Mouse (Mus musculus) macrophage (primary cell): Measurements from ENCODE around the gene Fdx1l. TPM values are rescaled to one million over a fixed set of nuclear protein-coding genes. Genes with fewer than 3 reads are reported as not detected.

Source experiments
- H3K27ac ChIP-seq: fragments of 350-480 bp; formaldehyde crosslinking; 2 replicates; pipeline ENCODE4 v1.9.0; 2021
- H3K36me3 ChIP-seq: fragments of 350-480 bp; formaldehyde crosslinking; 2 replicates; pipeline ENCODE4 v1.9.0; 2021; ENCODE audit errors: inconsistent target
- H3K4me3 ChIP-seq: fragments of 350-480 bp; formaldehyde crosslinking; 2 replicates; pipeline ENCODE4 v1.9.0; 2021; ENCODE audit errors: inconsistent target
- H3K79me2 ChIP-seq: fragments of 350-480 bp; formaldehyde crosslinking; 2 replicates; pipeline ENCODE4 v1.9.0; 2021; ENCODE audit errors: inconsistent target
- WGBS: methylation state at CpG from one replicate; pipeline ENCODE4 v1.1.7; 2026; ENCODE audit warnings: inconsistent platforms; ENCODE audit not compliant: missing documents; 5-methylcytosine and 5-hydroxymethylcytosine counted together
- polyA plus RNA-seq: library from polyadenylated mRNA; stranded (reverse); fragments of 250-400 nt; gene quantifications from 3 replicates; pipeline ENCODE4 v1.2.4, GENCODE M21; 2018; ENCODE audit warnings: inconsistent platforms

Fdx1l gene
- polyA plus RNA-seq, 1 experiment from 2014 or later, result 22.6 TPM

DNA sequence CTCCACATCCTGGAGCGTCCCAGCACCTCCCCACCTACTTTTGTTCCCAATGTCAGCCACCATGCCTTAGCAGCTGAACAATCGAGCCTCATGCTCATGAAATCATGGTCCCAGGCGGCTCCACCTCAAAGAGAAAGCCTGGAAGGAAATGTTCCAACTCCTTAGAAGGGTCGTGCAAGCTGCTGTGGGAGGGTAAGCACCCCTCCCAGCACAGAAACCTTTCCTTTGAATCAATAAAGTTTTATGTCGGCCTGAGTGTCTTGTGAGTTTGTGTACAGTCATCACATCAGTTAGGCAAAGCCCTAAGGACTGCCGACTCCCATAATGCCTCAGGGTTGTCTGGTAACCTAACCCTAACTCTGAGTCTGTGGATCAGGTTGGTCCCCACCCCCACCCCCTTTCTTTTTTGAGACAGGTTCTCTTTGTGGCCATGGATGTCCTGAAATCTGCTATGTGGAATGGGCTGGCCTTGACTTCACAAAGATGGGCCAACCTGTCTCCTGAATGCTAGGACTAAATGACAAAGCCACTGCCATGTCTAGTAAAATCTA is 44.8 kb downstream of the Fdx1l start:
- Histone ChIP-seq H3K27ac (no peak overlapping the region), H3K36me3 (peaks cover 47% of the 10 kb centered on the region), H3K79me2 (peaks cover 7% of the 10 kb centered on the region; the same call in 1 of the 2 replicates), H3K4me3 (no peak overlapping the region)
- 88% methylated on average over 6 of the region's 6 CpGs for WGBS

DNA sequence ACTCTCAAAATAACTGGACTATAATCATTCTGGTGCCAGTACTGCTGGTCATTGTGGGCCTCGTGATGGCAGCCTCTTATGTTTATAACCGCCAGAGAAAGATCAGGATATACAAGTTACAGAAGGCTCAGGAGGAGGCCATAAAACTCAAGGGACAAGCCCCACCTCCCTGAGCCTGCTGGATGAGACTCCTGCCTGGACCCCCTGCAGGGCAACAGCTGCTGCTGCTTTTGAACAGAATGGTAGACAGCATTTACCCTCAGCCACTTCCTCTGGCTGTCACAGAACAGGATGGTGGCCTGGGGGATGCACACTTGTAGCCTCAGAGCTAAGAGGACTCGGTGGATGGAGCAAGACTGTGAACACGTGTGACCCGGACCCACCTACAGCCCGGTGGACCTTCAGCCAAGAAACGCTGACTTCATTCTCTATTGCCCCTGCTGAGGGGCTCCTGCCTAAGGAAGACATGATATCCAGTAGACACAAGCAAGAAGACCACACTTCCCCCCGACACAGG is 45.6 kb downstream of the Fdx1l start:
- H3K4me3 ChIP-seq, result no peak overlapping the region
- peaks cover 12% of the 10 kb centered on the region; the same call in 1 of the 2 replicates for H3K79me2 ChIP-seq
- H3K27ac ChIP-seq, result no peak overlapping the region
- peaks cover 50% of the 10 kb centered on the region for H3K36me3 ChIP-seq
- WGBS, result 89% methylated on average over 8 of the region's 8 CpGs

DNA sequence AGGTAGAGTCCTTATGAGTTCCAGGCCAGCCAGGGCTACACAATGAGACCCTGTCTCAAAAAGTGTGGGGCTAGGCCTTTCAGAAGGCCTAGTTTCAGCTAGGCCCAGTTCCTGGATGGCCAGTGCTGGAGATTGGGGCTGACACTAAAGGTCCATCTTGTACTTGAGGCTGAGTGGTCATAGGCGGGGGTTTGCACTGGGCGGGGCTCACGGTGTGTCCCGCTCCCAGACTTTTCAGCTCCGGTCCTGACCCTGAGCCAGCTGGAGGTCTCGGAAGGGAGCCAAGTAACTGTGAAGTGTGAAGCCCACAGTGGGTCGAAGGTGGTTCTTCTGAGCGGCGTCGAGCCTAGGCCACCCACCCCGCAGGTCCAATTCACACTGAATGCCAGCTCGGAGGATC is 46.6 kb downstream of the Fdx1l start:
- 96% methylated on average over 12 of the region's 12 CpGs for WGBS
- Histone ChIP-seq H3K36me3 (peaks cover 57% of the 10 kb centered on the region), H3K79me2 (peaks cover 21% of the 10 kb centered on the region; the same call in 1 of the 2 replicates), H3K27ac (no peak overlapping the region), H3K4me3 (no peak overlapping the region)

DNA sequence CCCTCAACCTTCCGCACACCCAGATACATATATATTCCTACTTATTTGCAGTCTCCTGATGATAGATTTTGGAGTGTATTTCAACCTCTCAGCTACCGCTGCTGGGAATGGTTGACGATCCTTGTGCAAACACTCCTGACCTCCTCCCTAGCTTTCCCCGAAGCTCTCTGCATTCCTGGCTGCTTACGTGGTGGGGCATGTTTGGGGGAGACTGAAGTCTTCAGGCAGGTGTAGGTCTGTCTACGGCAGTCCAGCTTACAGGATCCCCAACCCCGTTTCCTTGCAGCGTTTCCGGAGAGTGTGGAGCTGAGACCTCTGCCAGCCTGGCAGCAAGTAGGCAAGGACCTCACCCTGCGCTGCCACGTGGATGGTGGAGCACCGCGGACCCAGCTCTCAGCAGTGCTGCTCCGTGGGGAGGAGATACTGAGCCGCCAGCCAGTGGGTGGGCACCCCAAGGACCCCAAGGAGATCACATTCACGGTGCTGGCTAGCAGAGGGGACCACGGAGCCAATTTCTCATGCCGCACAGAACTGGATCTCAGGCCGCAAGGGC is 48.1 kb downstream of the Fdx1l start:
- WGBS, result 89% methylated on average over 19 of the region's 19 CpGs
- Histone ChIP-seq H3K4me3 (no peak overlapping the region), H3K27ac (no peak overlapping the region), H3K36me3 (peaks cover 60% of the 10 kb centered on the region), H3K79me2 (peaks cover 36% of the 10 kb centered on the region; the same call in 1 of the 2 replicates)

DNA sequence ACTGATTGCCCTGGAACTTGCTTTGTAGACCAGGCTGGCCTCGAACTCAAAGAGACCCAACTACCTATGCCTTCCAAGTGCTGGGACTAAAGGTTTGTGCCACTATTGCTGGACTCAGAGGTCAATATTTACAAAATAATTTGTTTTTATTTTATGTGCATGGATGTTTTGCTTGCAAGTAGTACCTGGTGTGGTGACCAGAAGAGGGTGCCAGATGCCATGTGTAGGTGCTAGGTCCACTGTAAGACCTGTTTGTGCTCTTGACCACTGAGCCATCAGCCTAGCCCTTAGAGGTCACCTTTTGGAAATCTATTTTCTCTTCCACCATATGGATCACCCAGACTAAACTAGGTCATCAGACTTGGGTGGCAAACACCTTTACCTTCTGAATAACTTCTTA is 50.7 kb downstream of the Fdx1l start:
- no peak overlapping the region for H3K4me3 ChIP-seq
- H3K79me2 ChIP-seq, result peaks cover 60% of the 10 kb centered on the region; the same call in 1 of the 2 replicates
- peaks cover 62% of the 10 kb centered on the region for H3K36me3 ChIP-seq
- H3K27ac ChIP-seq, result no peak overlapping the region
- 91% methylated on average over 1 of the region's 1 CpGs for WGBS

DNA sequence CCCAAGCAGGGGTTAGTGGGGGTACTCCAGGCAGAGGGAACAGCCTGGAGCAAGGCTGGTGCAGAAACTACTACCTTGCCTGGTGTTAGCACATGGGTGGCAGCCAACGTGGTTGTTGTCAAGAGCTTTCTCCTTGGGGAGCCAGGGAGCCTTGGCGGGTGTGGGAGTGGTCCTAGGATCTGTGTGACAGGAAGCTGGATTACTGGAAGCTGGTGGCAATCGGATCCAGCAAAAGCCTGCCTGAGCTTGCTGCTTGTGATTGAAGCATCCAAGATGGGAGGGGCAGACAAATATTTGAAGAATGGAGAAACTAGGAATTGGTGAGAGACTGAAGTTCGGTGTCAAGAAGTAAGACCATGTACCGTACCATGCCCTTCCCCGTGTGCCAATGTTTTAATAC is 51.1 kb downstream of the Fdx1l start:
- Histone ChIP-seq H3K27ac (no peak overlapping the region), H3K36me3 (peaks cover 57% of the 10 kb centered on the region), H3K79me2 (peaks cover 64% of the 10 kb centered on the region), H3K4me3 (no peak overlapping the region)
- 93% methylated on average over 6 of the region's 6 CpGs for WGBS

DNA sequence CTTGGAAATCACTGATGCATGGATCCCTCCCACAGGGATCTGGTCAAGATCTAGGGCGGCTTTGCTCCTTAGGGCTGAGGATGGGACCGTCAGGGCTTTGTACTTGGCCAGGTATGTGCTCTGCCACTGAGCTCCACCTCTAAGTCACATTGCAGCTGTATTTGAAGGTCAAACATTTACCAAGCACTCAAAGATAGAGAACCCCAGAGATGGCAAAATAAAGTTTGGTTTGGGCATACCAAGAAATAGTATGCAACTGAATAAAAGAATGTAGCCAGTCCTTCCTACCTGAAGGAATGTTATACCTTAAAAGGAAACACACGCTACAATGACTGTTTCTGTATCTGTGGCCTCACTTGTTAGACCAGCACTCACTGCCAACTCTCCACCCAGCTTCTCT is 52.1 kb downstream of the Fdx1l start:
- no peak overlapping the region for H3K27ac ChIP-seq
- H3K79me2 ChIP-seq, result peaks cover 74% of the 10 kb centered on the region
- H3K4me3 ChIP-seq, result no peak overlapping the region
- 100% methylated on average over 3 of the region's 3 CpGs for WGBS
- peaks cover 48% of the 10 kb centered on the region for H3K36me3 ChIP-seq

GRCm38 (mm10) chr9:21018600-21018999 is 54.8 kb downstream of the Fdx1l start:
- Histone ChIP-seq H3K4me3 (no peak overlapping the region), H3K36me3 (peaks cover 21% of the 10 kb centered on the region; the same call in 1 of the 2 replicates), H3K27ac (no peak overlapping the region), H3K79me2 (peaks cover 71% of the 10 kb centered on the region)
- whole genome bisulfite sequencing, result 91% methylated on average over 2 of the region's 2 CpGs

Other genes starting within 250 kb of the Fdx1l start
- 9.0 to 17.6 TPM (median 12.0 TPM) in 3 replicates for gene A230050P20Rik, start 205.0 kb downstream of the Fdx1l start, polyA plus RNA-seq
- 0.46 to 2.3 TPM (median 1.8 TPM) in 3 replicates for gene Angptl6, start 193.9 kb downstream of the Fdx1l start, polyA plus RNA-seq
- 9.3 to 35.0 TPM (median 13.9 TPM) in 3 replicates for gene Ppan, start 185.4 kb downstream of the Fdx1l start, polyA plus RNA-seq
- 76.8 to 138 TPM (median 100 TPM) in 3 replicates for gene Eif3g, start 175.0 kb downstream of the Fdx1l start, polyA plus RNA-seq
- gene Dnmt1, start 113.7 kb downstream of the Fdx1l start, polyA plus RNA-seq, result 37.5 to 90.6 TPM (median 56.1 TPM) in 3 replicates
- gene S1pr2, start 96.8 kb downstream of the Fdx1l start, polyA plus RNA-seq, result 16.4 to 43.0 TPM (median 32.4 TPM) in 3 replicates
- gene Mrpl4, start 70.9 kb downstream of the Fdx1l start, polyA plus RNA-seq, result 27.9 to 56.9 TPM (median 50.5 TPM) in 3 replicates
- gene Icam1, start 57.6 kb downstream of the Fdx1l start, polyA plus RNA-seq, result 35.3 to 116 TPM (median 39.2 TPM) in 3 replicates
- not detected in 3 replicates for gene Icam4, start 44.2 kb downstream of the Fdx1l start, polyA plus RNA-seq
- gene Icam5, start 41.5 kb downstream of the Fdx1l start, polyA plus RNA-seq, result 0.04 to 0.12 TPM (median 0.09 TPM) in 3 replicates
- gene Zglp1, start 6.5 kb downstream of the Fdx1l start, polyA plus RNA-seq, result not detected in 3 replicates
- gene Gm49373, start 518 bp downstream of the Fdx1l start, polyA plus RNA-seq, result 0.22 TPM in 1 of 3 replicates, not detected in the others
- gene Gm38431, start 18.4 kb upstream of the Fdx1l start, polyA plus RNA-seq, result 0.88 to 8.1 TPM (median 2.0 TPM) in 3 replicates
- gene Raver1, start 18.4 kb upstream of the Fdx1l start, polyA plus RNA-seq, result 24.3 to 37.8 TPM (median 28.2 TPM) in 3 replicates
- 22.8 to 47.7 TPM (median 23.6 TPM) in 3 replicates for gene Tyk2, start 57.6 kb upstream of the Fdx1l start, polyA plus RNA-seq
- 166 to 206 TPM (median 199 TPM) in 3 replicates for gene Cdc37, start 76.4 kb upstream of the Fdx1l start, polyA plus RNA-seq
- 6.5 to 7.1 TPM (median 6.8 TPM) in 3 replicates for gene Pde4a, start 92.1 kb upstream of the Fdx1l start, polyA plus RNA-seq
- 27.5 to 46.5 TPM (median 35.7 TPM) in 3 replicates for gene Keap1, start 165.7 kb upstream of the Fdx1l start, polyA plus RNA-seq
- gene S1pr5, start 174.8 kb upstream of the Fdx1l start, polyA plus RNA-seq, result not detected in 3 replicates
- gene Atg4d, start 191.7 kb upstream of the Fdx1l start, polyA plus RNA-seq, result 4.0 to 14.4 TPM (median 12.6 TPM) in 3 replicates
- gene Kri1, start 214.4 kb upstream of the Fdx1l start, polyA plus RNA-seq, result 26.4 to 51.5 TPM (median 40.3 TPM) in 3 replicates
- 6.1 to 12.6 TPM (median 9.8 TPM) in 3 replicates for gene Cdkn2d, start 217.8 kb upstream of the Fdx1l start, polyA plus RNA-seq
- gene Ap1m2, start 238.7 kb upstream of the Fdx1l start, polyA plus RNA-seq, result not detected in 3 replicates
- 23.3 to 39.4 TPM (median 32.8 TPM) in 3 replicates for gene Slc44a2, start 247.1 kb upstream of the Fdx1l start, polyA plus RNA-seq